Mouse (Mus musculus) left cerebral cortex, adult 8-10 months (tissue): ENCODE results near the gene Olfr610. TPM values are rescaled to one million over a fixed set of nuclear protein-coding genes. Genes with fewer than 3 reads are reported as not detected.
"Not testable (repeated sequence)": the region's sequence is repeated elsewhere in the genome, so short reads cannot be mapped to it uniquely, and the experiment has no call there.

Source experiments
- DNase-seq, 2 experiments: peaks; one replicate each; pipeline ENCODE4 v3.0.0; 2022; ENCODE audit warnings: low spot score in 2 of 2
- total RNA-seq, 4 experiments: library from RNA; stranded (reverse); gene quantifications; 2 replicates each; pipeline ENCODE4 v1.2.4; 2022

The Olfr610 gene
- total RNA-seq, result not detected

GRCm38 (mm10) chr7:103512022-103512421 is at the start of gene Olfr610:
Gene Olfr610, minus strand, starts transcription at chr7:103512122.
- DNase-seq, result no peak

GRCm38 (mm10) chr7:103555779-103556178 is 43.9 kb upstream of the Olfr610 start, which contains the start of gene Olfr615:
Gene Olfr615, plus strand, starts transcription at chr7:103556079.
- DNase-seq, result no peak

- DNase-seq, result no peak
Observed at GRCm38 (mm10) chr7:103547774-103548173, 35.9 kb upstream of the Olfr610 start, which contains the start of gene Olfr613. Gene Olfr613, plus strand, starts transcription at chr7:103548074.

- DNase-seq, result not testable (repeated sequence)
Observed at GRCm38 (mm10) chr7:103542617-103543016, 30.7 kb upstream of the Olfr610 start, which contains the start of gene Olfr612. Gene Olfr612, minus strand, starts transcription at chr7:103542717.

GRCm38 (mm10) chr7:103520746-103521145 is 8.8 kb upstream of the Olfr610 start, which contains the start of gene Olfr611:
Gene Olfr611, minus strand, starts transcription at chr7:103520846.
- not testable (repeated sequence) for DNase-seq

- DNase-seq, result no peak
Observed at GRCm38 (mm10) chr7:103497962-103498361, 14.0 kb downstream of the Olfr610 start, which contains the start of gene Olfr609. Gene Olfr609, minus strand, starts transcription at chr7:103498062.

GRCm38 (mm10) chr7:103477106-103477505 is 34.8 kb downstream of the Olfr610 start:
- DNase-seq, result not testable (repeated sequence)

- DNase-seq, result no peak
Observed at GRCm38 (mm10) chr7:103469577-103469976, 42.3 kb downstream of the Olfr610 start, which contains the start of gene Olfr608. Gene Olfr608, plus strand, starts transcription at chr7:103469877.

GRCm38 (mm10) chr7:103460590-103460989 is 51.3 kb downstream of the Olfr610 start:
- DNase-seq, result no peak

Other genes starting within 250 kb of the Olfr610 start
- not detected for gene Olfr596, start 206.5 kb downstream of the Olfr610 start, total RNA-seq
- not detected for gene Olfr597, start 195.8 kb downstream of the Olfr610 start, total RNA-seq
- not detected for gene Olfr598, start 188.6 kb downstream of the Olfr610 start, total RNA-seq
- gene Olfr599, start 176.2 kb downstream of the Olfr610 start, total RNA-seq, result not detected
- not detected for gene Olfr600, start 162.5 kb downstream of the Olfr610 start, total RNA-seq
- not detected for gene Olfr601, start 149.5 kb downstream of the Olfr610 start, total RNA-seq
- not detected for gene Olfr603, start 125.9 kb downstream of the Olfr610 start, total RNA-seq
- not detected for gene Usp17lc, start 97.0 kb downstream of the Olfr610 start, total RNA-seq
- not detected for gene Olfr605, start 66.7 kb downstream of the Olfr610 start, total RNA-seq
- not detected for gene Olfr606, start 63.1 kb downstream of the Olfr610 start, total RNA-seq
- not detected for gene Olfr607, start 48.0 kb downstream of the Olfr610 start, total RNA-seq
- not detected for gene Olfr608, start 42.2 kb downstream of the Olfr610 start, total RNA-seq
- gene Olfr609, start 14.1 kb downstream of the Olfr610 start, total RNA-seq, result not detected
- not detected for gene Olfr611, start 8.7 kb upstream of the Olfr610 start, total RNA-seq
- not detected for gene Olfr612, start 30.6 kb upstream of the Olfr610 start, total RNA-seq
- not detected for gene Olfr613, start 36.0 kb upstream of the Olfr610 start, total RNA-seq
- not detected for gene Olfr615, start 44.0 kb upstream of the Olfr610 start, total RNA-seq
- gene Olfr616, start 57.0 kb upstream of the Olfr610 start, total RNA-seq, result not detected
- gene Olfr617, start 60.9 kb upstream of the Olfr610 start, total RNA-seq, result not detected
- not detected for gene Olfr618, start 78.0 kb upstream of the Olfr610 start, total RNA-seq
- not detected for gene Olfr619, start 88.5 kb upstream of the Olfr610 start, total RNA-seq
- not detected for gene Olfr620, start 100.4 kb upstream of the Olfr610 start, total RNA-seq
- not detected for gene Olfr622, start 130.6 kb upstream of the Olfr610 start, total RNA-seq
- not detected for gene Olfr623, start 151.6 kb upstream of the Olfr610 start, total RNA-seq
- under 1 TPM in 2 of 4 experiments, not detected in 2; 0.09 TPM for gene Olfr624, start 159.1 kb upstream of the Olfr610 start, total RNA-seq
- not detected for gene Olfr625-ps1, start 170.6 kb upstream of the Olfr610 start, total RNA-seq
- not detected for gene Olfr243, start 202.5 kb upstream of the Olfr610 start, total RNA-seq
- not detected for gene Olfr628, start 218.3 kb upstream of the Olfr610 start, total RNA-seq
- gene Olfr629, start 232.8 kb upstream of the Olfr610 start, total RNA-seq, result not detected
- gene Olfr630, start 245.2 kb upstream of the Olfr610 start, total RNA-seq, result not detected